Mouse (Mus musculus) embryonic facial prominence, embryonic 12.5 days (tissue): ENCODE measurements around the gene Ephb3. TPM values are rescaled to one million over a fixed set of nuclear protein-coding genes. Genes with fewer than 3 reads are reported as not detected.
A peak's percentile ranks its signal among the peaks of the same experiment; 100 is the strongest.
"Not testable (repeated sequence)": the region's sequence is repeated elsewhere in the genome, so short reads cannot be mapped to it uniquely, and the experiment has no call there.

Experiments
- ATAC-seq: fragments of 200-750 bp; cut with Nextera tagmentation; 2 replicates; pipeline ENCODE4 v1.8.0; 2017; ENCODE audit not compliant: insufficient number of reproducible peaks, insufficient read depth, low FRiP score, low TSS enrichment
- H3K27ac ChIP-seq: fragments of 300-500 bp; sonication (generic); 2 replicates; pipeline ENCODE4 v1.5.1; 2016; ENCODE audit warnings: mild to moderate bottlenecking
- H3K27me3 ChIP-seq: fragments of 300-500 bp; sonication (generic); 2 replicates; pipeline ENCODE4 v1.6.1; 2016; ENCODE audit warnings: mild to moderate bottlenecking, moderate library complexity
- H3K36me3 ChIP-seq: fragments of 300-500 bp; sonication (generic); 2 replicates; pipeline ENCODE4 v1.6.1; 2016; ENCODE audit warnings: mild to moderate bottlenecking
- H3K4me1 ChIP-seq: fragments of 300-500 bp; sonication (generic); 2 replicates; pipeline ENCODE4 v1.6.1; 2016
- H3K4me2 ChIP-seq: fragments of 300-500 bp; sonication (generic); replicated peaks from 2 replicates; pipeline ENCODE4 v1.6.1; 2016; ENCODE audit warnings: mild to moderate bottlenecking, moderate library complexity
- H3K4me3 ChIP-seq: fragments of 300-500 bp; sonication (generic); 2 replicates; pipeline ENCODE4 v1.5.1; 2016; ENCODE audit warnings: mild to moderate bottlenecking
- H3K9ac ChIP-seq: fragments of 300-500 bp; sonication (generic); 2 replicates; pipeline ENCODE4 v1.6.1; 2016; ENCODE audit warnings: mild to moderate bottlenecking, moderate library complexity
- H3K9me3 ChIP-seq: fragments of 300-500 bp; sonication (generic); 2 replicates; pipeline ENCODE4 v1.6.1; 2016; ENCODE audit warnings: mild to moderate bottlenecking, moderate library complexity
- WGBS: fragments of 180-500 bp; shearing (Covaris S2); methylation state at CpG from one replicate; pipeline ENCODE4 v1.1.7; 2016; 5-methylcytosine and 5-hydroxymethylcytosine counted together
- polyA plus RNA-seq: library from polyadenylated mRNA; unstranded; fragments of >200 nt; fragmentation: Nextera tagmentation; extraction: Ambion mirVana; gene quantifications from 2 replicates; pipeline ENCODE4 v1.2.1, GENCODE M21; 2016

Gene Ephb3
- 76.1 and 79.7 TPM in 2 replicates for polyA plus RNA-seq

DNA sequence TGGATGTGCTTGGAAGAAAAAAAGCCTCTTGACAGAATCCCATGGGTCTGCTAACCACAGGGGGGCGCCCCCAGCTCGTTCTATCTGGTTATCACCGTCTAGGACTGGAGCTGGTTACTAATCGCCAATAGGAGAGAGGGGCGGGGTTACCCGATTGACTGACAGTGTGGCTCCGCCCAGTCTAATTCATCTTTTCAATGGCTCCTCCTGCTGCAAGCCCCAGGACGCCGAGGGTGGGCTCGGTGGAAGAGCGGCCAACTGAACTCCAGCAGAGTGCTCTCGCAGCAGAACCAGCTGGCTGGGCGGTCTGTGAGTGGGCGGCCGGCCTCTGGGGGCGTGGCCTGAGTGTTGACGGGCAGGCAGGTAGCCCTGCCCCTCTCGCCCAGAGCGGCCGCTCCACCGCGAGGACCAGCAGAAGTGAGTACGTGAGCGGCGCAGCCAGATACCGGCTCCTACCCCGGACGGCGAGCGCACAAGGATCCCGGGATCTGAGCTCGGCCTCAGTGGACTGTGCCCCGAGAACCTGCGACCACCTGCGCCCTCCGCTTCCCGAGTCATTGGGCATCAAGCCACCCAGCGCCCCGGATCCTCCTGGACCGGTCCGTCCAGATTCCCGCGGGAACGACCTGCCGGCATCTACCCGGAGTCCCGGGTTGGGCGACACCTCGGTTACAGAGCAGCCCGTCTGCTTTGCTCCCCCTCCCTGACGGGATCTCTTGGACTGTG is at the start of gene Ephb3:
Gene Ephb3, plus strand, starts transcription at position 389 of the 726 bp plus-strand sequence.
- Histone ChIP-seq H3K36me3 (peaks cover 11% of the 10 kb centered on the region), H3K27ac (peak within 1 kb of the TSS; percentile 92), H3K27me3 (no peaks in the 10 kb centered on the region), H3K9ac (peak within 1 kb of the TSS; percentile 99), H3K4me3 (peak within 1 kb of the TSS; percentile 93), H3K4me1 (peaks cover 32% of the 10 kb centered on the region), H3K4me2 (peak within 1 kb of the TSS; percentile 91), H3K9me3 (no peaks in the 10 kb centered on the region)
- WGBS = under 1% methylated on average over 51 of the region's 51 CpGs
- peak; percentile 99 for ATAC-seq

DNA sequence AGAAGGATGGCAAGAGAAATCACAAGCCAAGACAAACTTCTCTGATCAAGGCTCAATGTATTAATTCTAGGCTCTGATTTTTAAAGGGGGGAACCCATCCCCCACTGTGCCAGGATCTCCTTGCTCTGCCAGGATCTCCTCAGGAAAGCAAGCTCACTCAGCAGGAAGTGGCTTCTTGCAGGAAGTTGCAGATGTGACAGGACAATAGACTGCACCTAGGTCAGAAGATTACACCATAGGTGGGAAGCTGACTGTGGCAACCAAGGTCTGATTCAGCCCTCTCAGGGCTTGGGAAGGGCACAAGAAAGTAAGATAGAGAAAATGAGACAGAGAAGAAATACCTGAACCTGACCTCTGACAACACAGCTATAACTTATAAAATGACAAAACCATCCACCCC is 48.3 kb upstream of the Ephb3 start:
- not testable (repeated sequence) for H3K4me3 ChIP-seq, H3K4me2 ChIP-seq, H3K9me3 ChIP-seq, H3K27ac ChIP-seq, H3K36me3 ChIP-seq, H3K9ac ChIP-seq, H3K4me1 ChIP-seq, ATAC-seq, H3K27me3 ChIP-seq

DNA sequence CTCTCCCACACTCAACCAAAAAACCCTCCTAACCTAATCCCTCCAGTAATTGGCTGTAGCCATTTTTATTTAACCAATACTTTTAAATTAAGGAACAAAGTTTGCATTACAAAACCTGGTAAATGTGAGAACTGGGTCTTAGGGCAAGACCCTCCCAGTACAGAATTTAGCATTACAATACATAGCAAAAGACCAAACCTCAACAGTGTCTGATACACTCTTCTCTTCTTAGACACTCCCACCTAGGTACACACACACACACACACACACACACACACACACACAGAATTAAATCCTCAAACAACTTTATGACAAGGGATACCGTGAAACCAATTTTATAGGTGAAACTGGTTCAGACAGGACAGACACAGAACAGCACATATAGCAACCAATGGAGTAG is 45.3 kb upstream of the Ephb3 start:
- not testable (repeated sequence) for H3K4me1 ChIP-seq, H3K27ac ChIP-seq, H3K4me2 ChIP-seq, ATAC-seq, H3K36me3 ChIP-seq, H3K9ac ChIP-seq, H3K4me3 ChIP-seq, H3K9me3 ChIP-seq, H3K27me3 ChIP-seq
- WGBS = 85% methylated on average over 1 of the region's 1 CpGs

DNA sequence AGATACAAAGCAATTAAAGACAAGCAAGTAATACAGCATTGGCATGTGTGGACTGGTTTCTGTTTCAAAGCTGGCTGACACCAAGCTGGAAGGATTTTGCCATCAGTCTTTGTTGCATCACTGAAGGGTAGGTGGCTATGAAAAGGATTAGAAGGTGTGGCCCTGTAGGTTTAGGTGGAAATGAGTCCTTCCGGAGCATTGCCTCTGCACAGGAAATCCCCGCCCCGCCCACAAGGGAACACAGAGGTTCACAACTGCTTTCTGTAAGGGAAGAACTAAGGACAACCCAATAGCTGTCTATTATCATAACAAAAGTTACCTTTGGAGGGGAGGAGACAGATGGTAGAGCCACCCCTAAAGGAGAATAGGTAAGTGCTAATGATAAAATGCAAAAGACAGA is 41.1 kb upstream of the Ephb3 start:
- WGBS = 84% methylated on average over 3 of the region's 3 CpGs
- not testable (repeated sequence) for ATAC-seq, H3K9me3 ChIP-seq, H3K4me3 ChIP-seq, H3K27ac ChIP-seq, H3K4me1 ChIP-seq, H3K9ac ChIP-seq, H3K36me3 ChIP-seq, H3K4me2 ChIP-seq, H3K27me3 ChIP-seq

DNA sequence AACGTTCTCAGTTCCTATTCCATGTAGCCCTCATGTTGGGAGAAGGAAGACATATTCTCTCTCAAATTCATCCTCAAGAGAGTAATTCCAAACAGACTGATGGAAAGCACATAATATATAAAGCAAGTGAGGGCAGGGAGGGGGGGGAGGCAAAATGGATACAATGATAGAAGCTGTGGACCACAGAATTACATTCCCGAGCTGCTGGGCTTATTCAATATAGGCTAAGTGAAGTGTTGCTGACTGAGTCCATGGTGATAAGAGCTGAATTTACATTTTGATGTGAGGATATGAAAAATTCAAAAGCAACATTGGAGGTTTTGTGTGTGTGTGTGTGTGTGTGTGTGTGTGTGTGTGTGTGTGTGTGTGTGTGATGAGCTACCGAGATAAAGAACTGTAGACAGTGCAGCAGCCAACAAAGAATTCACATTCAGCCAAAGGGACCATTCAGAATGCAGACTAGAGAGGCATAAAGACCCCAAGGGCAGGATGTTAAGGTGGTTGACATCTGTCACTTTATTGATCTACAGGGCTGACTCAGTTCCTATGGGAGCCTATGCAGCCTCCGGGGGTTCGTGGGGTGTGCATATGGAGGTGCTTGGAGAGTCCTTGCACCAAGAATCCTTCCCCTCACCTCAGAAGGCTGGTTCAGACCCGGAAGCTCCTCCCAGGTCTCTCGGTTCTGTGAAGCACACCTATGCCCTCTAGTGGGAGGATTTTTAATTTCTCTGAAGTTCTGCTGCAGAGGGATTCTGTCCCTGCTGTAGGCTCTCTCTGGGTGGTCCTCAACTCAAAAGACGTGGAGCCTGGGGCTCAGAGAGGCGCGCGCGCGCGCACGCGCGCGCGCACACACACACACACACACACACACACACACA is 39.0 kb upstream of the Ephb3 start:
- not testable (repeated sequence) for H3K27me3 ChIP-seq, H3K27ac ChIP-seq, H3K9ac ChIP-seq, H3K4me3 ChIP-seq, H3K4me1 ChIP-seq, H3K9me3 ChIP-seq, H3K36me3 ChIP-seq
- H3K4me2 ChIP-seq = peak overlapping the region; percentile 22; the same call in 1 of the 2 replicates
- ATAC-seq = peak; percentile 67; the same call in 1 of the 2 replicates
- WGBS = 18% methylated on average over 15 of the region's 19 CpGs

DNA sequence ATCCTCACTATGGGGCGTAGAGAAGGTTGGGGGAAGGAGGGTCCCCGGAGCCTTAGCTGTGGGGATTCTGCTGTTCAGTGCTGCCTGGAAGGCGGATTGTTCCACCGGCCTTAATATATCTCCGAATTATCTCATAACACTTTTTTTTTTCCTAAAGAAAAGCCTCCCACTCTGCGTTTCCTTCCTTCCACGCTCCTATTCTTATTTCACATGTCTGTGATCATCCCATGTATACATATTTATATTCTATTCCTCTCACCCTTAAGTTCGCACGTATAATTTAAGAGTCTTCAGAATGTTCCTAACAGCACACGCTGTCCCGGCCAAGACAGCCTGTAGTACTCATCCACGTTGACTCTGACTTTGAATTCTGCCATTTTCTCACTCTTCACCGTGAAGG is 35.8 kb upstream of the Ephb3 start:
- no peak overlapping the region for H3K4me2 ChIP-seq
- no peaks in the 10 kb centered on the region for H3K36me3 ChIP-seq
- no peak for ATAC-seq
- H3K4me1 ChIP-seq = no peaks in the 10 kb centered on the region
- no peaks in the 10 kb centered on the region for H3K9me3 ChIP-seq
- H3K27me3 ChIP-seq = no peaks in the 10 kb centered on the region
- no peak overlapping the region for H3K4me3 ChIP-seq
- no peak overlapping the region for H3K27ac ChIP-seq
- WGBS = 90% methylated on average over 13 of the region's 13 CpGs
- H3K9ac ChIP-seq = no peak overlapping the region

DNA sequence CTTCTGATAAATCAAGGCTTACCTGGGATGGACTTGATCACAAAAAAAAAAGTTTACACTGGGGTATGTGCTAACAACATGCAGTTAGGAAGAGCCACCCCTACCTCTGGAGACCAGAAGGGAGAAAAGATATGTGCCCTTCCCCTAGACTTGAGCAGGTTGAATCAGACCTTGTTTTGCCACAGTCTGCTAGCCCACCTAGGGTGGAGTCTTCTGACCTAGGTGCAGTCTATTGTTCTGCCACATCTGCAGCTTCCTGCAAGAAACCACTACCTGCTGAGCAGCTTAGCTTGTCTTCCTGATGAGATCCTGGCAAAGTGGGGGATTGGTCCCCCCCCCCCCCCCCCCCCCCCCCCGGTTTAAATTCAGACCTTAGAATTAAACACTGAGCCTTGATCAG is 29.3 kb upstream of the Ephb3 start:
- Histone ChIP-seq H3K4me2 (no peak overlapping the region), H3K27ac (no peak overlapping the region), H3K4me1 (no peaks in the 10 kb centered on the region), H3K4me3 (no peak overlapping the region), H3K36me3 (no peaks in the 10 kb centered on the region), H3K9ac (no peak overlapping the region), H3K9me3 (no peaks in the 10 kb centered on the region), H3K27me3 (no peaks in the 10 kb centered on the region)
- ATAC-seq = no peak
- no CpG with 5 or more reads among the region's 1 CpGs for WGBS

DNA sequence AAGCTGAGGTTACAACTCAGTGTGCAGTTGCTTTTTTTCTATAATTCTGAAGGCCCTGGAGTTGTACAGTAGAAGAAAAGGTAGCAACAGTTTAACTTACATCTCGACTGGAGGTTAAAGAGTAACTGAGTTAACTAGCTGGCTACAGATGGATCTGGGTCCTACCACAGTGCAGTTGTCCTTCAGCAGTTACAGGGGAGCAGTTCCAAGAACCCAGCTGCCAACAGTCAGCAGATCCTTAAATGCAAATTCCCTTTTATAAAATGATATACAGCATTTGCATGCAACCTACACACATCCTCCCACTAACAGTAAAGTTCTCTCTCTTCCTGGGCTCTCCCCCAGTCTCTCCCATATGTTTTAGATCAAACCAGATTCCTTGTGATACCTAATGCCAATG is 22.4 kb upstream of the Ephb3 start:
- no peaks in the 10 kb centered on the region for H3K27me3 ChIP-seq
- no peaks in the 10 kb centered on the region for H3K36me3 ChIP-seq
- H3K4me1 ChIP-seq = no peaks in the 10 kb centered on the region
- H3K9me3 ChIP-seq = no peaks in the 10 kb centered on the region
- no peak overlapping the region for H3K9ac ChIP-seq
- H3K27ac ChIP-seq = no peak overlapping the region
- 71% methylated on average over 1 of the region's 1 CpGs for WGBS
- H3K4me2 ChIP-seq = no peak overlapping the region
- no peak overlapping the region for H3K4me3 ChIP-seq
- no peak for ATAC-seq

DNA sequence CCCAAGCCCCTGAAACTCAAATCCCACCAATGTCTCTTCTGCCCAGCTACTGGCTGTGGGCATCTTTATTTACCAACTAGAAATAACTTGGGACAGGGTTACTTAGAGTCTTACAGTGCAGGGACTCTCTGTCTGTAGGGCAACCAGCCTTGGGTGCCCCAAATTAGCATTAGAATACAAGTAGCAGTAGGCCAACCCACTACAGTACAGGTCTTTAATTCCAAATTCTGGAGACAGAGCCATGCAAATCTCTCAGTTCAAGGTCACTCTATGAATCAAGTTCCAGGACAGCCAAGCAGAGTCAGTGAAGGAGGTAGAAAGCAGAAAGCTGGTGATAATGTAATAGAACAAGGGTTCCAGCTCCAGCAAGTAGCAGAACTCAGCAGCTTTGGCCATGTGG is 19.9 kb upstream of the Ephb3 start:
- no peak overlapping the region for H3K9ac ChIP-seq
- no peaks in the 10 kb centered on the region for H3K36me3 ChIP-seq
- no peak overlapping the region for H3K27ac ChIP-seq
- no peak overlapping the region for H3K4me2 ChIP-seq
- ATAC-seq = no peak
- H3K9me3 ChIP-seq = no peaks in the 10 kb centered on the region
- no peaks in the 10 kb centered on the region for H3K27me3 ChIP-seq
- peaks cover 4% of the 10 kb centered on the region; the same call in 1 of the 2 replicates for H3K4me1 ChIP-seq
- H3K4me3 ChIP-seq = no peak overlapping the region

DNA sequence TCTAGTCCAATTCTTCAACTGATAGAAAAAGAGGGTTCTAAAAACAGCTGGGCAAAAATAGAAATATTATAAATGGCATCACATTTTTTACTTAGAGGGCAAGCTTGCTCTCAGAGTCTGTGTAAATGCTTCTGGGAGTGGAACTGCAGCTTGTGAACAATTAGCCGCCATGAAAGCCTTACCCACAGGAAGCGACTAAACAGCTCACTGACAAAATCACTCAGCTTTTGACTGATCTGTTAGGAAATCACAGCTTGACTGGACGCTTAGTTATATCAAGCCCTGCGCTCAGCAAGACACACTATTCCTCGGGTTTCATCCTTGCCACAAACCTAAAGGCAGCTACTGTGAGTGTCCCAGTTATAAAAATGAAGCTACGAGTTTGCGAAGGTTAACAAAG is 17.0 kb upstream of the Ephb3 start:
- ATAC-seq = no peak
- WGBS = 21% methylated on average over 7 of the region's 7 CpGs
- peaks cover 6% of the 10 kb centered on the region for H3K4me1 ChIP-seq
- no peak overlapping the region for H3K4me2 ChIP-seq
- H3K27me3 ChIP-seq = no peaks in the 10 kb centered on the region
- H3K4me3 ChIP-seq = no peak overlapping the region
- no peaks in the 10 kb centered on the region for H3K9me3 ChIP-seq
- no peak overlapping the region for H3K9ac ChIP-seq
- no peak overlapping the region for H3K27ac ChIP-seq
- H3K36me3 ChIP-seq = no peaks in the 10 kb centered on the region

DNA sequence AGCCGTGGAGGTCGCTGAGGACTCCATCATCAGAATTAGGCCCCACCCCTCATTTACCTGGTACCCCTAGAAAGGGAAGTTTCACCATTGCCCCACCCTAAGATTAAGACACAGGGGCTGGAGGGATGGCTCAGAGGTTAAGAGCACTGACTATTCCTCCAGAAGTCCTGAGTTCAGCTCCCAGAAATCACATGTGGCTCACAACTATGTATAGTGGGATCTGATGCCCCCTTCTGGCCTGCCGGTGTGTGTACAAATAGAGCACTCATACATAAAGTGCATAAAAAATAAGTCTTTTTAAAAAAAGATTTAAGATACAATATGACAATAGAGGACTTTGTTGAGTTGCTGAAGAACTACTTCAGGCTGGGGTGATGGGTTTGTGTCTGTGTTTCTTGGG is 16.2 kb upstream of the Ephb3 start:
- WGBS = 75% methylated on average over 3 of the region's 3 CpGs
- H3K36me3 ChIP-seq = no peaks in the 10 kb centered on the region
- no peaks in the 10 kb centered on the region for H3K27me3 ChIP-seq
- H3K9ac ChIP-seq = no peak overlapping the region
- no peak overlapping the region for H3K4me2 ChIP-seq
- H3K4me1 ChIP-seq = peaks cover 6% of the 10 kb centered on the region
- no peak overlapping the region for H3K27ac ChIP-seq
- H3K9me3 ChIP-seq = no peaks in the 10 kb centered on the region
- ATAC-seq = no peak
- H3K4me3 ChIP-seq = no peak overlapping the region

DNA sequence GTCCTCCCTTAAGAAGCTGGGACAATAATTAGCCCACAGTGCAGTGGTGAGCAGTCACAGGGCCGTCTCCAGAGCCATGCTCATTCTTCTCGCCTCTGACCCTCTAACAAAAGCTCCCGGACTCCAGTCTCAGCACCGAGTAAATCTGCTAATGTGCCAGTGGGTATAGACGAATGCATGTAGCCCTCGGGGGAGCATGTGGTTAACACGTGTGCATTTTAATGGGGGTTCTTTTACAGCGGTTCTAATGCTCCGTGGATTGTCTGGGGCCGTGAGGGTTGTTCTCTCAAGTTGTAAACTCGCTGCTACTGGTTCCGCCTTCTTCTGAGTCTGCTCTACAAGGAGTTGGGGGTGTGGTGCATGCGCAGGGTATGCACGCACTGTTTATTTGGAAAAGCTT is 13.0 kb upstream of the Ephb3 start:
- no peak overlapping the region for H3K9ac ChIP-seq
- no peak overlapping the region for H3K4me3 ChIP-seq
- H3K4me2 ChIP-seq = no peak overlapping the region
- no peaks in the 10 kb centered on the region for H3K36me3 ChIP-seq
- WGBS = 60% methylated on average over 14 of the region's 14 CpGs
- H3K27me3 ChIP-seq = no peaks in the 10 kb centered on the region
- peaks cover 6% of the 10 kb centered on the region for H3K4me1 ChIP-seq
- ATAC-seq = no peak
- no peak overlapping the region for H3K27ac ChIP-seq
- no peaks in the 10 kb centered on the region for H3K9me3 ChIP-seq
